Mouse (Mus musculus) heart, postnatal 0 days (tissue): ENCODE data around the gene Bmp2k. TPM values are rescaled to one million over a fixed set of nuclear protein-coding genes. Genes with fewer than 3 reads are reported as not detected.

Experiments
- ATAC-seq: fragments of 200-750 bp; cut with Nextera tagmentation; 2 replicates; pipeline ENCODE4 v1.8.0; 2017; ENCODE audit warnings: low read depth, moderate number of reproducible peaks, moderate library complexity; ENCODE audit not compliant: insufficient read depth
- DNase-seq: peaks from one replicate; pipeline ENCODE4 v3.0.0-alpha.2; 2016; ENCODE audit warnings: low spot score
- H3K27ac ChIP-seq: fragments of 300-500 bp; sonication (generic); 2 replicates; pipeline ENCODE4 v1.5.1; 2014; ENCODE audit warnings: low read depth, mild to moderate bottlenecking
- H3K27me3 ChIP-seq: fragments of 300-500 bp; sonication (generic); 2 replicates; pipeline ENCODE4 v1.6.1; 2014; ENCODE audit warnings: low read length, mixed read lengths; ENCODE audit not compliant: control insufficient read depth, insufficient read depth
- H3K36me3 ChIP-seq: fragments of 300-500 bp; sonication (generic); replicated peaks from 2 replicates; pipeline ENCODE4 v1.6.1; 2014; ENCODE audit warnings: low read length, mixed read lengths; ENCODE audit not compliant: control insufficient read depth, insufficient read depth
- H3K4me1 ChIP-seq: fragments of 300-500 bp; sonication (generic); 2 replicates; pipeline ENCODE4 v1.6.1; 2014; ENCODE audit warnings: antibody characterized with exemption; ENCODE audit not compliant: control insufficient read depth, insufficient read depth
- H3K4me2 ChIP-seq: fragments of 300-500 bp; sonication (generic); 2 replicates; pipeline ENCODE4 v1.6.1; 2014; ENCODE audit warnings: low read depth, mild to moderate bottlenecking, low read length, moderate library complexity
- H3K4me3 ChIP-seq: fragments of 300-500 bp; sonication (generic); 2 replicates; pipeline ENCODE4 v1.5.1; 2014; ENCODE audit warnings: low read depth, low read length
- H3K9ac ChIP-seq: fragments of 300-500 bp; sonication (generic); replicated peaks from 2 replicates; pipeline ENCODE4 v1.6.1; 2014; ENCODE audit warnings: low read depth, low read length, mixed read lengths
- H3K9me3 ChIP-seq: fragments of 300-500 bp; sonication (generic); replicated peaks from 2 replicates; pipeline ENCODE4 v1.6.1; 2016; ENCODE audit warnings: low read length; ENCODE audit not compliant: control insufficient read depth
- CTCF ChIP-seq: IDR thresholded peaks from 2 replicates; pipeline ENCODE4 v1.5.1; 2016; ENCODE audit warnings: antibody characterized with exemption, control low read depth, low read depth
- EP300 ChIP-seq: IDR thresholded peaks from 2 replicates; pipeline ENCODE4 v1.6.1; 2016; ENCODE audit warnings: antibody characterized with exemption, low read depth
- WGBS: fragments of 180-500 bp; shearing (Covaris S2); extraction: QIAGEN DNeasy Blood & Tissue Kit; methylation state at CpG from one replicate; pipeline ENCODE4 v1.1.7; 2014; 5-methylcytosine and 5-hydroxymethylcytosine counted together
- polyA plus RNA-seq: library from polyadenylated mRNA; unstranded; fragments of >200 nt; fragmentation: Nextera tagmentation; extraction: Ambion mirVana; gene quantifications from 2 replicates; pipeline ENCODE4 v1.2.1, GENCODE M21; 2015
- total RNA-seq: library from RNA; depleted of rRNA; stranded (reverse); fragments of >200 nt; gene quantifications from 2 replicates; pipeline ENCODE4 v1.2.3, GENCODE M21; 2014; ENCODE audit warnings: low replicate concordance

Bmp2k gene
- total and polyA plus RNA-seq, 2 experiments from 2014 or later, result 6.8 to 7.0 TPM

DNA sequence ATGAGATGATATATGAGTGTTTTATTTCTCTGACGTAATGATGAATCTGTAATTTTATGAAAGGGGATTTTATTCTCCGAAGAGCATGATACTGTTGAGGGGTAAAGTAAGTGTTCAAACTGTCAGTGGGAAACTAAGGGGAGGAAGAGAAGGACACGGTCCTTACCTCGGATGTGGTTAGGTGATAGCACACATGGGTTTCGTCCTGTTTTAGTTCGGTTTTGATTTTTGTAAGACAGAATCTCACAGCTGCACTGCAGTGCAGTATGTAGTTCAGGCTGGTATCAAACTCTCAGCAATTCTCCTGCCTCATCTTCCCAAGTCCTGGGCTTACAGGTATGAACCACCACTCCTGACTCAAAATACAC, 34.6 kb upstream of the Bmp2k start:
- H3K27me3 ChIP-seq, result no peaks in the 10 kb centered on the region
- no peaks in the 10 kb centered on the region for H3K36me3 ChIP-seq
- TF ChIP-seq CTCF (no peak), EP300 (no peak)
- no peak overlapping the region for H3K9ac ChIP-seq
- DNase-seq (no peak), ATAC-seq (no peak)
- H3K4me3 ChIP-seq, result no peak overlapping the region
- WGBS, result 76% methylated on average over 6 of the region's 6 CpGs
- H3K27ac ChIP-seq, result no peak overlapping the region
- no peak overlapping the region for H3K4me2 ChIP-seq
- H3K4me1 ChIP-seq, result peaks cover 4% of the 10 kb centered on the region; the same call in 1 of the 2 replicates
- no peaks in the 10 kb centered on the region for H3K9me3 ChIP-seq

DNA sequence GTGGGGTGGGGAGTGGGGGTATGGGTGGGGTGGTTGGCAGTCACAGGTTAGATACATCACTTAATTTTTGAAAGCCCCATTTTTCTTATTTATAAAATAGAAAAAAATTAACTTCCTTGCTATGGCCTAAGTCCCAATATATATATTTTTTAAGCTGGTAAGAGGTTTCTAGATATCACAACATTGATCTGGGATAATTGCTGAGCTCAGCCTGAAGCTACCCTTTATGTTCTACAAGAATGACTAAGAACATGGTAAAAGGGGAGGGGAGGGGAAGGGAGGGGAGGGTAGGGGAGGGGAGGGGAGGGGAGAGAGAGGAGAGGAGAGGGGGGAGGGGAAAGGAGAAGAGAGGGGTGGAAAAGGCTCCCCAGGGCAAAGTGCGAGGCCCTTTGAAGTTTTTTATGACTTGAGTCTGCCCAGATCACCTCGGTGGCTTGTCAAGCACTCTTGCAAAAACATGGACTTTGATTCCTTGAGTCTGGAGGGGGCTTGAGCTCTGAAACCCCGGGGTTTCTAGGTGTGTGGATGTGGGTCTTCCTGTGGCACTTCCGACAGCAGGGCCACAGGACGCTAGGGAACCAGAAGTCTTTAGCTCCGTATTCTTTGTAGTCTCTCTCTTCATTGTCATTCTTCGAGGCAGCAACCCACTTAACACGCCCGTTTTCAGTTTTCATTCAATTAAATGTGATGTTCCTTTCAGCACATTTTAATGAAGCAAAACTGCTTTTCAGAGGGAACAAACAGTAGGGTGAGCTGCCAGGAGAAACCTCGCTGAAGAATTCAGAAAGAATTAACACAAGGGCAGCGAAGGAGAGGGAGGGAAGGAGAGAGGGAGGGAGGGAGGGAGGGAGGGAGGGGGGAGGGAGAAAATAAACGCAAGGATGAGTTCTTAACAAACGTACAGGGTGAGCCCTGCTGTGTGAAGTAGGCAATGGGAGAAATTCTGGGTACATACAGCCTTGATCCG, 33.1 kb upstream of the Bmp2k start:
- H3K4me2 ChIP-seq, result peak overlapping the region; percentile 49
- no peaks in the 10 kb centered on the region for H3K27me3 ChIP-seq
- WGBS, result 6% methylated on average over 14 of the region's 14 CpGs
- peak overlapping the region; percentile 33 for H3K4me3 ChIP-seq
- DNase-seq (no peak), ATAC-seq (no peak)
- H3K9me3 ChIP-seq, result no peaks in the 10 kb centered on the region
- peak overlapping the region; percentile 45 for H3K9ac ChIP-seq
- no peaks in the 10 kb centered on the region for H3K36me3 ChIP-seq
- no peak for TF ChIP-seq EP300
- TF ChIP-seq CTCF, result no peak
- H3K4me1 ChIP-seq, result peaks cover 4% of the 10 kb centered on the region; the same call in 1 of the 2 replicates
- H3K27ac ChIP-seq, result no peak overlapping the region

DNA sequence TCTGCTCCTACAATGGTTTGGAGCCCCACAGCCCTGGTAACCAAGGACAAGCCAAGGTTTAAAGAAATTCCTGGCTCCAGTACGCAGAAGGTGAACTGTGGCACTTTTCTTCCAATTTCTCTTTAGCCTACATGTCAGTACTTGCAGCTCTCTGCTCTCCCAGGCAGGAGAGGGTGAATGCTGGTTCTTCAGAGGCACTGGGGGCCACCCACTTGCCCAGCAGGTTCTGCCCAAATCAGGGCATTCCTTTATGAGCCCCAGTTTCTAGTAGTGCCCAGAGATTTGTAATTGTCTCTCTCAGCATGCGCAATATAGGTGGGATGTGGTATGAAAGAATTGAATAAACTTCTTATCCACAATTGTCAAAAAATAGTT, 32.5 kb upstream of the Bmp2k start:
- no peak overlapping the region for H3K4me3 ChIP-seq
- DNase-seq, result no peak
- no peak for ATAC-seq
- no peaks in the 10 kb centered on the region for H3K27me3 ChIP-seq
- peaks cover 4% of the 10 kb centered on the region; the same call in 1 of the 2 replicates for H3K4me1 ChIP-seq
- H3K9me3 ChIP-seq, result no peaks in the 10 kb centered on the region
- TF ChIP-seq CTCF, result no peak
- no peak for TF ChIP-seq EP300
- peak overlapping the region; percentile 49 for H3K4me2 ChIP-seq
- 62% methylated on average over 2 of the region's 2 CpGs for WGBS
- H3K9ac ChIP-seq, result peak overlapping the region; percentile 45; the same call in 1 of the 2 replicates
- H3K36me3 ChIP-seq, result no peaks in the 10 kb centered on the region
- H3K27ac ChIP-seq, result no peak overlapping the region

DNA sequence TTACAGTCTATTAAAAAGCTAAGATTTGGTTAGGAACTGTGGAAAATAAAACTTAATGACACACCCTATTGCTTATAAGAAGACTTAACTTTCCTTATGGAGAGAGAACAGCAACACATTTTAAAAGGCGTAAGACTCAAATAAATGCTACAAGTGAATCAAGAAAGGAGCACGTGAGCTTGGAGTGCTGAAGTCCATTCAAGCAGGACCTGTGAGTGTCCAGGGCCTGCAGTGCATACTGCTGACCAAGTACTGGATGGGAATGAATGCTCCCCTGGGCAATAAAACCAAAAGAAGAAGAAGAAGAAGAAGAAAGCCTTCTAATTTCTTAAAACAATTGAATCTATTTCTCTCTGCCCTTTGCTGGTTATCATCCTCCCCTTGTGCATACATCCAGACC, 32.0 kb upstream of the Bmp2k start:
- Histone ChIP-seq H3K36me3 (no peaks in the 10 kb centered on the region), H3K9me3 (no peaks in the 10 kb centered on the region), H3K4me3 (no peak overlapping the region), H3K27ac (no peak overlapping the region), H3K27me3 (no peaks in the 10 kb centered on the region), H3K4me1 (peaks cover 4% of the 10 kb centered on the region; the same call in 1 of the 2 replicates), H3K4me2 (no peak overlapping the region), H3K9ac (no peak overlapping the region)
- ATAC-seq, result no peak
- TF ChIP-seq EP300, result no peak
- TF ChIP-seq CTCF, result no peak
- 84% methylated on average over 2 of the region's 2 CpGs for WGBS
- DNase-seq, result no peak

DNA sequence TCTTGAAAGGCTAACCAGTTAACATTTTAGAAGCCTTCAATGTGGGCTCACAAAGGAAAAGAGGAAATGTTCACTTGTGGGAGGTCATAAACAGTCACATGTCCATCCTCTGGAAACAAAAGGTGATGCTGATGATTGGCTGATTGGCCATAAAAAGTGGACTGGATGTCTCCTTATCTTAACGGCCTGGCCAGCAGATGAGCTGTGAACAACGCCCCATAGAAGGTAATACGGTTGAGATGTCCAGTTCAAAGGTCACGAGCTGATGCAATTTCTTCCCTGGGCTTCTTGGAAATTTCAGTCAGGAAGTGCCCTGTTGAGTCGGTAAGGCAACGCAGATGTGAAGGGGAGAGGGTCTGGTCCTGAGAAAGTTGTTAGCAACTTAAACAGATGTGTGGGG, 28.9 kb upstream of the Bmp2k start:
- Histone ChIP-seq H3K36me3 (no peaks in the 10 kb centered on the region), H3K4me2 (no peak overlapping the region), H3K27ac (no peak overlapping the region), H3K4me3 (no peak overlapping the region), H3K9me3 (no peaks in the 10 kb centered on the region), H3K9ac (no peak overlapping the region), H3K4me1 (peaks cover 4% of the 10 kb centered on the region; the same call in 1 of the 2 replicates), H3K27me3 (no peaks in the 10 kb centered on the region)
- ATAC-seq (no peak), DNase-seq (no peak)
- WGBS, result 27% methylated on average over 6 of the region's 6 CpGs
- TF ChIP-seq CTCF (no peak), EP300 (no peak)

DNA sequence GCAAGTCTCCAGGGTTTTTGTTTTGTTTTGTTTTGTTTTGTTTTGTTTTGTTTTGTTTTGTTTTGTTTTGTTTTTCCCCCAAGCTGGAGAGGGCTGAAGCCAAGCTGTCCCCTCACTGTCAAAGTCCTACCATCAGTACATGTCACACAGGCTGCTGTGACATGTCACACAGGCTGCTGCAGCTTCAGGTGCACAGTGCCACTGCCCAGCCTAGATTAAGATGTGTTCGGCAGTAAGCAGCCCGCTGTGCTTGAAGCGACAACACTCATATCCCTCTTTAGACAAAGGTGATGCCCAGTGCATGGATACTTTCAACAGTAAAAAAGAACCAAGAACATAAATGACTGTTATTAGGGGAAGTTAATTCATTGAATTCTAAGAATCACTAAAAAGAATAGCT, 28.5 kb upstream of the Bmp2k start:
- Histone ChIP-seq H3K9ac (no peak overlapping the region), H3K27ac (no peak overlapping the region), H3K36me3 (no peaks in the 10 kb centered on the region), H3K27me3 (no peaks in the 10 kb centered on the region), H3K4me3 (no peak overlapping the region), H3K4me1 (peaks cover 4% of the 10 kb centered on the region; the same call in 1 of the 2 replicates), H3K9me3 (no peaks in the 10 kb centered on the region), H3K4me2 (no peak overlapping the region)
- DNase-seq (no peak), ATAC-seq (no peak)
- WGBS, result 67% methylated on average over 3 of the region's 3 CpGs
- TF ChIP-seq EP300, result no peak
- TF ChIP-seq CTCF, result no peak
